Mouse (Mus musculus) MEL (cell line): ENCODE measurements around the gene Xndc1. TPM values are rescaled to one million over a fixed set of nuclear protein-coding genes. Genes with fewer than 3 reads are reported as not detected.
A peak's percentile ranks its signal among the peaks of the same experiment; 100 is the strongest.
"Not testable (repeated sequence)": the region's sequence is repeated elsewhere in the genome, so short reads cannot be mapped to it uniquely, and the experiment has no call there.

Source experiments
- DNase-seq: peaks from one replicate; pipeline ENCODE4 v3.0.0; 2011; ENCODE audit warnings: low read depth, low spot score
- H3K27ac ChIP-seq: 2 replicates; pipeline ENCODE4 v1.5.1; 2012; ENCODE audit warnings: low read depth, mild to moderate bottlenecking, control low read depth, low read length, moderate library complexity; ENCODE audit not compliant: control insufficient read depth
- H3K27me3 ChIP-seq, 2 experiments: fragments of 150-350 bp in 1 of 2; sonication (generic) in 1 of 2; 2 replicates each; pipeline ENCODE4 v1.6.1; 2012; ENCODE audit warnings: low read length in 2 of 2, mild to moderate bottlenecking in 2 of 2, improper control_type of control experiment in 1 of 2, moderate library complexity in 1 of 2; ENCODE audit not compliant: insufficient read depth in 2 of 2, control insufficient read depth in 1 of 2
- H3K36me3 ChIP-seq, 2 experiments: 2 replicates each; pipeline ENCODE4 v1.6.1; 2012 to 2014; ENCODE audit warnings: low read length in 2 of 2, improper control_type of control experiment in 1 of 2, inconsistent platforms in 1 of 2, mild to moderate bottlenecking in 1 of 2; ENCODE audit not compliant: insufficient read depth in 2 of 2, control insufficient read depth in 1 of 2
- H3K4me1 ChIP-seq, 2 experiments: fragments of 150-350 bp in 1 of 2; sonication (generic) in 1 of 2; 2 replicates each; pipeline ENCODE4 v1.6.1; 2012; ENCODE audit warnings: low read length in 2 of 2, improper control_type of control experiment in 1 of 2, mild to moderate bottlenecking in 1 of 2; ENCODE audit not compliant: insufficient read depth in 2 of 2, control insufficient read depth in 1 of 2
- H3K4me3 ChIP-seq, 2 experiments: fragments of 150-350 bp in 1 of 2; sonication (generic) in 1 of 2; 2 replicates each; pipeline ENCODE4 v1.5.1; 2012; ENCODE audit warnings: low read depth in 2 of 2, low read length in 2 of 2, mild to moderate bottlenecking in 2 of 2, moderate library complexity in 2 of 2, control low read depth in 1 of 2, improper control_type of control experiment in 1 of 2; ENCODE audit not compliant: control insufficient read depth in 1 of 2, insufficient read depth in 1 of 2
- H3K79me2 ChIP-seq: 2 replicates; pipeline ENCODE4 v1.6.1; 2012; ENCODE audit warnings: mild to moderate bottlenecking, low read length, moderate library complexity; ENCODE audit not compliant: control insufficient read depth, poor library complexity, insufficient read depth
- H3K9ac ChIP-seq: 2 replicates; pipeline ENCODE4 v1.6.1; 2012; ENCODE audit warnings: low read depth, mild to moderate bottlenecking, control low read depth, low read length, moderate library complexity; ENCODE audit not compliant: control insufficient read depth, poor library complexity, severe bottlenecking
- H3K9me3 ChIP-seq: fragments of 150-350 bp; sonication (generic); replicated peaks from 2 replicates; pipeline ENCODE4 v1.6.1; 2012; ENCODE audit warnings: mild to moderate bottlenecking, low read length, improper control_type of control experiment, moderate library complexity; ENCODE audit not compliant: insufficient read depth
- CTCF ChIP-seq, 3 experiments: IDR thresholded peaks in 2 of 3; conservative IDR thresholded peaks in 1 of 3; 2 replicates each; pipeline ENCODE4 v1.5.1; 2011 to 2012; ENCODE audit warnings: low read length in 3 of 3, low read depth in 2 of 3, mild to moderate bottlenecking in 2 of 3, improper control_type of control experiment in 1 of 3, inconsistent platforms in 1 of 3, mixed read lengths in 1 of 3, moderate library complexity in 1 of 3; ENCODE audit not compliant: control insufficient read depth in 1 of 3, insufficient read depth in 1 of 3, poor library complexity in 1 of 3, severe bottlenecking in 1 of 3
- EP300 ChIP-seq, 2 experiments: IDR thresholded peaks; 2 replicates each; pipeline ENCODE4 v1.6.1; 2011; ENCODE audit warnings: improper control_type of control experiment in 2 of 2, low read length in 2 of 2, low read depth in 1 of 2, mild to moderate bottlenecking in 1 of 2
- ETS1 ChIP-seq: IDR thresholded peaks from 2 replicates; pipeline ENCODE4 v1.6.1; 2012; ENCODE audit warnings: low read depth, mild to moderate bottlenecking, inconsistent platforms, low read length, improper control_type of control experiment, moderate library complexity
- GATA1 ChIP-seq: IDR thresholded peaks from 2 replicates; pipeline ENCODE4 v1.6.1; 2011; ENCODE audit warnings: low read depth, low read length, improper control_type of control experiment
- MAX ChIP-seq: IDR thresholded peaks from 2 replicates; pipeline ENCODE4 v1.6.1; 2011; ENCODE audit warnings: low read length, improper control_type of control experiment
- MXI1 ChIP-seq: IDR thresholded peaks from 2 replicates; pipeline ENCODE4 v1.6.1; 2011; ENCODE audit warnings: mild to moderate bottlenecking, low read depth, low read length, improper control_type of control experiment
- MYC ChIP-seq: IDR thresholded peaks from 2 replicates; pipeline ENCODE4 v1.6.1; 2011; ENCODE audit warnings: low read depth, mild to moderate bottlenecking, low read length, improper control_type of control experiment, moderate library complexity
- POLR2AphosphoS2 ChIP-seq: IDR thresholded peaks from 2 replicates; pipeline ENCODE4 v1.6.1; 2011; ENCODE audit warnings: low read length, improper control_type of control experiment
- RAD21 ChIP-seq: IDR thresholded peaks from 2 replicates; pipeline ENCODE4 v1.6.1; 2011; ENCODE audit warnings: mild to moderate bottlenecking, low read depth, low read length, improper control_type of control experiment
- RCOR1 ChIP-seq: IDR thresholded peaks from 2 replicates; pipeline ENCODE4 v1.6.1; 2012; ENCODE audit warnings: low read depth, mild to moderate bottlenecking, inconsistent platforms, low read length, improper control_type of control experiment
- SMC3 ChIP-seq: IDR thresholded peaks from 2 replicates; pipeline ENCODE4 v1.6.1; 2011; ENCODE audit warnings: low read depth, low read length, improper control_type of control experiment
- TBP ChIP-seq: IDR thresholded peaks from 2 replicates; pipeline ENCODE4 v1.8.0; 2011; ENCODE audit warnings: low read depth, low read length, improper control_type of control experiment
- TCF12 ChIP-seq: IDR thresholded peaks from 2 replicates; pipeline ENCODE4 v1.6.1; 2014; ENCODE audit warnings: low read depth, mild to moderate bottlenecking, inconsistent platforms, low read length, improper control_type of control experiment, moderate library complexity
- UBTF ChIP-seq: IDR thresholded peaks from 2 replicates; pipeline ENCODE4 v1.6.1; 2012; ENCODE audit warnings: low read depth, mild to moderate bottlenecking, inconsistent platforms, low read length, improper control_type of control experiment, moderate library complexity, borderline replicate concordance; ENCODE audit not compliant: insufficient read depth
- ZNF384 ChIP-seq: IDR thresholded peaks from 2 replicates; pipeline ENCODE4 v1.6.1; 2012; ENCODE audit warnings: low read depth, mild to moderate bottlenecking, inconsistent platforms, low read length, improper control_type of control experiment
- polyA plus RNA-seq, 2 experiments: library from polyadenylated mRNA; stranded (reverse) in 1 of 2; unstranded in 1 of 2; fragments of >175 nt in 1 of 2; fragments of >200 nt in 1 of 2; gene quantifications; 2 replicates each; pipeline versions ENCODE4 v1.2.1 to v1.2.4; 2012; ENCODE audit warnings: low replicate concordance in 2 of 2, low read depth in 1 of 2; ENCODE audit not compliant: insufficient read length in 2 of 2, insufficient read depth in 1 of 2, missing spikeins in 1 of 2
- total RNA-seq: library from RNA; depleted of rRNA; stranded (reverse); fragments of 300-350 nt; gene quantifications from 2 replicates; pipeline ENCODE4 v1.2.3, GENCODE M21; 2012

The Xndc1 gene
- total and polyA plus RNA-seq, 3 experiments, result 16.6 to 30.0 TPM; not detected in 1

DNA sequence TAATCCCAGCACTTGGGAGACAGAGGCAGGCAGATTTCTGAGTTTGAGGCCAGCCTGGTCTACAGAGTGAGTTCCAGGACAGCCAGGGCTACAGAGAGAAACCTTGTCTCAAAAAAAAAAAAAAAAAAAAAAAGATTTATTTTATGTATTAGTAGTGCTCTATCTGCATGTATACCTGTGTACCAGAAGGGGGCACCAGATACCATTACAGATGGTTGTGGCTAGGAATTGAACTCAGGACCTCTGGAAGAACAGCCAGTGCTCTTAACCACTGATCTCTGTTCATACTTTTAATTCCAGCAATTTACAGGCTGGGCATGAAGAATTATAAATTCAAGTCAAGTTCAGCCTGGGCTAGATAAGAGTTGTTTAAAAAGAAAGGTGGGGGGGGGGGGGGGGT lies 16.8 kb upstream of the Xndc1 start:
- TF ChIP-seq CTCF (IDR thresholded peaks at IDR 0.05 in 2 of 3, conservative IDR thresholded peaks at IDR 0.05 in 1 of 3; ENCODE audit: control insufficient read depth in 1 of 3, insufficient read depth in 1 of 3, low read depth in 2 of 3, low read length in 3 of 3, poor library complexity in 1 of 3, severe bottlenecking in 1 of 3) (peak; percentile 7 to 51 (median 36); a peak in 4 of 6 replicates), SMC3 (peak; percentile 41), RAD21 (peak; percentile 36), ZNF384 (peak; percentile 41; the same call in 1 of the 2 replicates)
- TF ChIP-seq, all 39 proteins: peak for 4; not testable (repeated sequence) for 35
- not testable (repeated sequence) for H3K9me3 ChIP-seq, H3K4me1 ChIP-seq, H3K36me3 ChIP-seq, H3K9ac ChIP-seq, H3K27me3 ChIP-seq, H3K27ac ChIP-seq, H3K4me3 ChIP-seq, H3K79me2 ChIP-seq
- DNase-seq, result peak; percentile 60

DNA sequence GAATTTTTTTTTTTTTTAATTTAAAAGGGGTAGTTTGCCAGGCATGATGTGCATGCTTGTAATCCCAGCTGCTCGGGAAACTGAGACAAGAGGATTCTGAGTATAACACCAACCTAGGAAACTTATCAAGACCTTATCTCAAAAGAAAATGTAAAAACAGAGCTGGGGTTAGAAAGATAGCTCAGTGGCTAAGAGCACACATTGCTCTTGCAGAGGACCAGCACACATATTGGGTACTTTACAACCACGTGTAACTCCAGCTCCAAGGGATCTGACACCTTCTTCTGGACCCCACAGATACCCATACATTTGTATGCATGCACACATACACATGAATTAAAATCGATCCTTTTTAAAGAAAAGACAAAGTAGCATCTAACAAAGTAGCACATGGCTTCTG lies 4.0 kb upstream of the Xndc1 start:
- no peaks in the 10 kb centered on the region for H3K27me3 ChIP-seq
- no peak overlapping the region for H3K9ac ChIP-seq
- peak; percentile 44 for DNase-seq
- H3K27ac ChIP-seq, result no peak overlapping the region
- H3K79me2 ChIP-seq, result peaks cover 21% of the 10 kb centered on the region
- H3K4me1 ChIP-seq, result peaks cover 7 to 10% of the 10 kb centered on the region in 2 experiments
- TF ChIP-seq ETS1 (peak; percentile 37; the same call in 1 of the 2 replicates), CTCF (IDR thresholded peaks at IDR 0.05 in 2 of 3, conservative IDR thresholded peaks at IDR 0.05 in 1 of 3; ENCODE audit: control insufficient read depth in 1 of 3, insufficient read depth in 1 of 3, low read depth in 2 of 3, low read length in 3 of 3, poor library complexity in 1 of 3, severe bottlenecking in 1 of 3) (no peak), RAD21 (no peak), TCF12 (peak; percentile 54; the same call in 1 of the 2 replicates), TBP (no peak), UBTF (no peak), POLR2AphosphoS2 (no peak), MXI1 (peak; percentile 66; the same call in 1 of the 2 replicates), ZNF384 (0 out of 2 replicates have a peak, but pooled peaks have one; percentile 40), MAX (peak; percentile 73), GATA1 (peak; percentile 74), MYC (peak; percentile 59; the same call in 1 of the 2 replicates), RCOR1 (peak; percentile 32; the same call in 1 of the 2 replicates), EP300 (IDR thresholded peaks at IDR 0.05; ENCODE audit: low read depth in 1 of 2, low read length in 2 of 2) (peak in 1 of 2 experiments; percentile 49; a peak in 1 of 4 replicates)
- H3K4me3 ChIP-seq, result no peak overlapping the region
- H3K36me3 ChIP-seq, result peaks cover 1 to 28% of the 10 kb centered on the region in 2 experiments
- H3K9me3 ChIP-seq, result no peaks in the 10 kb centered on the region
